Mouse (Mus musculus) layer of hippocampus, adult 9-11 months (tissue): ENCODE measurements around the gene Bend5.

Source experiments
- DNase-seq: peaks from one replicate; pipeline ENCODE4 v3.0.0; 2022

Bend5 gene

DNA sequence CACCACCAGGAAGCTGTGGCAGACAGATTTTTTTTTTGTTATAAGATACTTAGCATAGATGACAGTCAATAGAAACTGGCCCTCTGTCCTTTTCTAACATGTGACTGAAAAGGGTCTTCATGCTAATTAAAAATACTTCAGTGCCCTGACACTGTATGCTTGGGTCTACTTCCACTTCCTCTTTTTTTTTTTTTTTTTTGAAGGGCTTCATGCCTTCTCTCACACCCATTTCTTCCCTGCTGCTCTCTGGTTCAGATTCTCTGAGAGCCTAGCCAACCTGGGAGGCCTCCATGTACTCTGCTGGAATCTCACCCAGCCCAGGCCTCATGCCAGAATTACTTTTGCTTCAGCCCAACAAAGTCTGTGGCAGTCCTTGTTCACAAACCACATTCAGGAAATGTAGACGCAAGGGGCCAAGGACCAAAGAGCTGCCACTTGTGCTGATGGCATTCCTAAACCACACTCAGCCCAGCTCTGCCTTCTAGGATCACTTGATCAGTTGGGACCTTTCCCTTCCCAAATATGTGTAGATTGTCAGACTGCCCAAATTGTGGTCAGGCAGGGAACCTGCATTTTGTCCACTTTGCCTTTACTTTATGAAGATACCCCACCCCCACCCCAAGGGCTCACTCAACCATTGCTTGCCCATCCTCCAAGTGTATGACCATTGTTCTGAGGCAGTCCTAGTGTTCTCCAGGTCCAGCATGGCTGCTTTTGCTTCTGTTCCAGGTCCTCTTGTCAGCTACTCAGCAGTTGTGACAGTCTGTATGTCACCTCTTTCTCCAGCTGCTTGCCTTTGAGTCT lies 27.8 kb downstream of the Bend5 start:
- DNase-seq: peak; percentile 26

- no peak for DNase-seq
Measured at GRCm38 (mm10) chr4:111443906-111444615, 29.3 kb downstream of the Bend5 start.

DNA sequence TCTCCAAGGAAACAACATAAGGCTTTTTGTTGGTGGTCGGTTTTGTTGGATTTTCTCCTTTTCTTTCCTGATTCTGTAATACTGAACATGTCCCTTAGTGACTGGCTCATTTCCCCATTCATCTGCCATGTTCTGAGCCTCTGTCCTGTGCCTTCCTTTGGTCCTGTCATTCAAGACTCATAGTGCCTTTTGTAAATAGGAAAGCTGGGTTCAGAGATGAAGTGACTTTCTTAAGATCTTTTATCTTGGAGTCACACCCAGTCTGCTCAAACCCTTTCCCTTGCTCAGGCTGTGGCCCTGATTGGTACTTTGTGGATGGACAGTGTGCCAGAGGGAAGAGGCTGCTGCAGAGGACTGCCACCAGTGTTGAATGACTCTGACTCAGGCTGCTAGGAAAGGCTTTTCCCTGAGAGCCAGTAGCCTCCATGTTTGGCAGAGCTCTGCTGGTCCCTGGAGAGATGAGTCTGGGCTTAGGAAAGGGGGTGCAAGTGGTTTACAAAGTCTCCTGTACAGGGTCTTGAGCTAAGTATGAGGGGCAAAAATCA lies 29.9 kb downstream of the Bend5 start:
- no peak for DNase-seq

GRCm38 (mm10) chr4:111447918-111448317 lies 33.1 kb downstream of the Bend5 start:
- DNase-seq: no peak

GRCm38 (mm10) chr4:111448586-111448985 lies 33.8 kb downstream of the Bend5 start:
- DNase-seq: no peak

GRCm38 (mm10) chr4:111449442-111450199 lies 34.8 kb downstream of the Bend5 start:
- no peak for DNase-seq

- DNase-seq: no peak
Measured at GRCm38 (mm10) chr4:111451283-111451918, 36.6 kb downstream of the Bend5 start.

DNA sequence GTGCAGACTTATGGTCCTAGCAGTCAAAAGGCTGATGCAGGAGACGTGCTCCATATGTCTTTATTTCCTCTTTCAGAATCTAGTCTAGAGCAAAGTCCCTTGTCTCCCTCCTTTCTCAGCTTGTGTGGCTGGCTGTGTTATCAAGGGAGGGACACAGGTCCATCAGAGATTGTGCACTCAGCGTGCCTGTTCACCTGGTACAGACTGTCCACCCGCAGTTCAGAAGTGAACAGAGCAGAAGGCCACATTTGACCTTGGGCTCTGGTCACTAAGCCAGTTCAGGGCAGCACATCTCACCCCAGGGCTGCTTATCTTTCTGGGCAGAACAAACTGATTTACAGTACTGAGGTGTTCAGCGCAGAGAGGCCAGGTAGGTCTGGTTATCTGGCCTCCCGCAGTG lies 37.4 kb downstream of the Bend5 start:
- DNase-seq: no peak

- no peak for DNase-seq
Measured at GRCm38 (mm10) chr4:111453275-111453674, 38.5 kb downstream of the Bend5 start.

DNA sequence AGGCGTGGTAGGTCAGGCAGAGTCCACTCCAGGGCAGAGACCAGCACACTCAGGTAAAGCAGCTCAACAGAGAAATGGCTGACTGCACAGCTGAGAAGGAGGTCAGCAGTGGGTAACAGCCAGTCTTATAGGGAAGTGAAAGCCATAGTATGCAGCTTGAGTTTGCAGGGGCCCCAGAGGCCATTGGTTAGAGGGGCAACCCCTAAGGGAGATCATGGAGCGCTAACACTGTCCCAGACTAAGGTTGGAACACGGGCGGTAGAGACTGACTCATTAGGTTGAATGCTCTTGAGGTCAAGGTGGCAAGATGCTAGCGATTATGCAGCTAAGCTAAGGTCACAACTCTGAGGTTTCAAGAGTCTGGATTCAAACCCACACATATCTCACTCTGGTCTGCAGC lies 40.8 kb downstream of the Bend5 start:
- DNase-seq: no peak

- no peak for DNase-seq
Measured at GRCm38 (mm10) chr4:111457568-111457967, 42.8 kb downstream of the Bend5 start.

DNA sequence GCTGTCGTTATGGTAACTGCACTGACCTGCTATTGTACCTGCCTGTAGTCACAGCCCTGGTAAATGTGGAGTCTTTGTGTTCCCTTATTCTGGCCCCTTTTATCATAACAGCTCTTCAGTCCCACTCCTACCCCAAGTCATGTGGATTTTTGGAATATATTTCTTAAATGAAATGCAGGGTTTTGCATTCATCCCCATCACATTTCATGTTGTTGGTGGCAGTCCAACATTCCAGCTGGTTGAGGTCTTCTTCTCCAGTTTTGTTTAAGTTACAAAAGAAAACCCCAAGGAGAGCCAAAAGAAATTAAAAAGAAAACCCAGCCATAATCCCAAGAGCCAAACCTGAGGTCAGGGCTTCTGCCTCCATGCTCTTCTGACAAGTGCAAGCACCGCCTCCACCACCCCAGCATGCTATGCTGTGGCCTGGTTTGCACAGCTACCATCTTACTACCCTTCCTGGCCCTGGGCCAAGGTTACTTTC lies 52.5 kb downstream of the Bend5 start:
- no peak for DNase-seq

DNA sequence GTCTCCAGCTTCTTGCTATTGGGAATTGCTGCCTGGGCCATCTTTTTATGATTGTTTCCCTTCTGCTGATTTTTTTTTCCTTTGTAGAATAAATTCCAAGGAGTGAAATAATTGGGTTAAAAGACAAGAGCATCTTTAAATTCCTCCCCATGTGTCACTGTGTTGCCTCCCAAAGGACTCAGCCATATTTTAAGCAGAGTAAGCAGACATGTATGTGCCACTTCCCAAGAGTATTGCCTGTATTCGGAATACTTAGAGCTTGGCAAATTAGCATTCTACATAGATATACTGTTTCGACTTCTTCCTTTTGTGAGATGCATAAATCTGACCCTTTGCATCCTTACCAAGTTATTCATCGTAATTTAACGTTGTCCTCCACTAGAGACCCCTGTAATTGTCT lies 53.0 kb downstream of the Bend5 start:
- no peak for DNase-seq

DNA sequence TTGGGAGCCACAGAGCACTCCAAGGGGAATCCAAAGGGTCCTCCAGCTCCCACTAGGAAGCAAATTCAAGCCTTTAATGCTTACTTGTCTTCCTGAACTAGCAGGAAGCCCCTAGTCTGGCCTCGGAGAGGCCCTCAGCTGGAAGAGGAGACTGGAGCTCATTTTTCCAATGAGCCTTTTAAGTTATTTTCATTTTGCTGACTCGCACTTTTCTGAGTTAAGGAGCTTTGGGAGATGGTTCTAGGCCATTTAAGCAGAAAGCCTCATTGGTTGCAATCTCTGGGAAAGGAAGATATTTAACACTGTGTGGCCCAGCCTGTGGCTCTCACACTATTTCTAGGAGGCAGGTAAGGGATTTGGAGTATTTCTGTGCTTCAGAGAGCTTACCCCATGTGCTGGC lies 55.0 kb downstream of the Bend5 start:
- no peak for DNase-seq

DNA sequence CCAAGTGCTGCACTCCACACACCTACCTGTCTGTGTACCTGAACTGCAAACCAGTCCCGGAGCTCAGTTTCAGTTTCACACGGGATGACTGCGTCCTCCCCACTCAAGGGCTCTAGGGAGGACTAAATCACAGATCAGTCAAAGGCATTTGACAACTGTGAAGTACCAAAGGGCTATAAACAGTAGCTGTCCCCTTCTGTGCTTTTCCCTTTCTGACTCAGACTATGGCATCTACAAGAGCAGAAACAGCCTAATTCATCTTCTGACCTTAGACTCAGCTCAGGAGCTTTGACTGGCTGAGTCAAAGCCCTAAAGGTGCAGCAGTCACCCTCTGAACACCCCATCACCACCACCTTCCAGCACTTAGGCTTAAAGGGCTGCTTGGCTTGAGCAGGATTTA lies 56.9 kb downstream of the Bend5 start:
- no peak for DNase-seq

- no peak for DNase-seq
Measured at GRCm38 (mm10) chr4:111472511-111472910, 57.7 kb downstream of the Bend5 start.

GRCm38 (mm10) chr4:111473014-111473413 lies 58.2 kb downstream of the Bend5 start:
- DNase-seq: no peak

DNA sequence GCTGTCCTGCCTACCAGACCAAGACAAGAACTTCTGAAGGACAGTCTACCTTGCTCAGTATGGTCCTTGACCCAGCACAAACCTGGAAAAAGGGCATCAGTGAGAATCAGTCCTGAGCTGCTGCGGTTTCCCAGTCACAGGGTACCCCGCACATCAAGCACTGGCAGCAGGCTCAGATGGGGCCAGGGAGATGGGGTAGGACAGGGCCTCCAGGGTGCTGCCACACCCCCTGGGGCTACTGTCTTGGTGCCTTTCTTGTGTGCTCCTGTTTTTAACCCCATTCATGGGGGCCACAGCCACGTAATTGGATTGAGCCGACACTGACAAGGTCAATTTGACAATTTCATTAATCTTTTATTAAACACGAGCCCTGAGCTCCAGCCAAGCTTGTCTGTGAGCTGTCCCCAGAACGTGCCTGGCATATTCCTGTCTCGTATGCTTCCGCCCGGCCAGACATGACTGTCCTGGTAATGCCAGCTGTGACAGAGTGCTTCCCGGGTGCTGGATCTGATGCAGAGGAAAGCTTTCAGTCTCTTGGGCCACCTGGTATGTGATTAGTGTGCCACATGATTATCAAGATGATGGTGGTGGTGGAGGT lies 60.7 kb downstream of the Bend5 start:
- DNase-seq: no peak

- DNase-seq: no peak
Measured at GRCm38 (mm10) chr4:111477507-111477906, 62.7 kb downstream of the Bend5 start.

GRCm38 (mm10) chr4:111483499-111483898 lies 68.7 kb downstream of the Bend5 start:
- no peak for DNase-seq

- DNase-seq: no peak
Measured at GRCm38 (mm10) chr4:111485189-111485588, 70.4 kb downstream of the Bend5 start.

DNA sequence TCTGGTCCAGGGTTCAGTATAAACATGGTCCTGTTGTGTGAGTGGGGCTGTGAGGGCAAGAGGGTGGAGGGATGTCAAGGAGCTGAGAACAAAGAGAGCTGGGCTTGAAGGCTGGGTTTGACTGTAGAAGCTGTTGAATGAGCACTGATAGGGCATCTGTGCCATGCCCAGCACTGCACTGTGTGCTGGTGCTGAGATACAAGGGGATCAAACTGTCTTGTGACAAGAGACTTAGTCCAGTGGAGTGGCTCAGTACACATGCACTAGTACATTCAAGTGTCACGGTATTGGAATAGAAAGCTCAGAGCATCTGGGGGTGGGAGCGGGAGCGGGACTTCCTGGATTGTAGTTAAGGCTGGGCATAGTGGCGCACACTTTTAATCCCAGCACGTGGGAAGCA lies 71.4 kb downstream of the Bend5 start:
- no peak for DNase-seq
